Mouse (Mus musculus) heart, embryonic 11.5 days (tissue): ENCODE measurements around the gene Tmem88b. TPM values are rescaled to one million over a fixed set of nuclear protein-coding genes. Genes with fewer than 3 reads are reported as not detected.
"Not testable (repeated sequence)": the region's sequence is repeated elsewhere in the genome, so short reads cannot be mapped to it uniquely, and the experiment has no call there.

Experiments
- ATAC-seq: fragments of 200-750 bp; cut with Nextera tagmentation; replicated peaks from 2 replicates; pipeline ENCODE4 v1.8.0; 2017; ENCODE audit warnings: moderate library complexity; ENCODE audit not compliant: insufficient number of reproducible peaks, low FRiP score, low TSS enrichment
- H3K27ac ChIP-seq: fragments of 300-500 bp; sonication (generic); 2 replicates; pipeline ENCODE4 v1.5.1; 2014; ENCODE audit warnings: mild to moderate bottlenecking, low read depth, low read length
- H3K27me3 ChIP-seq: fragments of 300-500 bp; sonication (generic); 2 replicates; pipeline ENCODE4 v1.6.1; 2014; ENCODE audit warnings: mild to moderate bottlenecking, low read length, mixed read lengths; ENCODE audit not compliant: control insufficient read depth, insufficient read depth
- H3K36me3 ChIP-seq: fragments of 300-500 bp; sonication (generic); 2 replicates; pipeline ENCODE4 v1.6.1; 2014; ENCODE audit warnings: mild to moderate bottlenecking, low read length, moderate library complexity, mixed read lengths; ENCODE audit not compliant: control insufficient read depth, insufficient read depth
- H3K4me1 ChIP-seq: fragments of 300-500 bp; sonication (generic); 2 replicates; pipeline ENCODE4 v1.6.1; 2014; ENCODE audit warnings: low read length; ENCODE audit not compliant: control insufficient read depth, insufficient read depth
- H3K4me2 ChIP-seq: fragments of 300-500 bp; sonication (generic); 2 replicates; pipeline ENCODE4 v1.6.1; 2014; ENCODE audit warnings: mild to moderate bottlenecking, moderate library complexity
- H3K4me3 ChIP-seq: fragments of 300-500 bp; sonication (generic); 2 replicates; pipeline ENCODE4 v1.5.1; 2014; ENCODE audit warnings: low read depth, low read length
- H3K9ac ChIP-seq: fragments of 300-500 bp; sonication (generic); 2 replicates; pipeline ENCODE4 v1.6.1; 2014; ENCODE audit warnings: mild to moderate bottlenecking, low read depth, low read length, moderate library complexity
- H3K9me3 ChIP-seq: fragments of 300-500 bp; sonication (generic); replicated peaks from 2 replicates; pipeline ENCODE4 v1.6.1; 2016; ENCODE audit warnings: low read length; ENCODE audit not compliant: control insufficient read depth
- WGBS: fragments of 180-500 bp; shearing (Covaris S2); extraction: QIAGEN DNeasy Blood & Tissue Kit; methylation state at CpG from one replicate; pipeline ENCODE4 v1.1.7; 2014; ENCODE audit not compliant: insufficient replicate concordance; 5-methylcytosine and 5-hydroxymethylcytosine counted together
- polyA plus RNA-seq: library from polyadenylated mRNA; unstranded; fragments of >200 nt; fragmentation: Nextera tagmentation; extraction: Ambion mirVana; gene quantifications from 2 replicates; pipeline ENCODE4 v1.2.1, GENCODE M21; 2014

The Tmem88b gene
- polyA plus RNA-seq, 1 experiment from 2014 or later = 3.2 TPM

- H3K9me3 ChIP-seq = not testable (repeated sequence)
- WGBS = 85% methylated on average over 10 of the region's 10 CpGs
- H3K36me3 ChIP-seq = peaks cover 29% of the 10 kb centered on the region
These were observed 45.0 kb downstream of the Tmem88b start for GRCm38 (mm10) chr4:155740681-155741080.

DNA sequence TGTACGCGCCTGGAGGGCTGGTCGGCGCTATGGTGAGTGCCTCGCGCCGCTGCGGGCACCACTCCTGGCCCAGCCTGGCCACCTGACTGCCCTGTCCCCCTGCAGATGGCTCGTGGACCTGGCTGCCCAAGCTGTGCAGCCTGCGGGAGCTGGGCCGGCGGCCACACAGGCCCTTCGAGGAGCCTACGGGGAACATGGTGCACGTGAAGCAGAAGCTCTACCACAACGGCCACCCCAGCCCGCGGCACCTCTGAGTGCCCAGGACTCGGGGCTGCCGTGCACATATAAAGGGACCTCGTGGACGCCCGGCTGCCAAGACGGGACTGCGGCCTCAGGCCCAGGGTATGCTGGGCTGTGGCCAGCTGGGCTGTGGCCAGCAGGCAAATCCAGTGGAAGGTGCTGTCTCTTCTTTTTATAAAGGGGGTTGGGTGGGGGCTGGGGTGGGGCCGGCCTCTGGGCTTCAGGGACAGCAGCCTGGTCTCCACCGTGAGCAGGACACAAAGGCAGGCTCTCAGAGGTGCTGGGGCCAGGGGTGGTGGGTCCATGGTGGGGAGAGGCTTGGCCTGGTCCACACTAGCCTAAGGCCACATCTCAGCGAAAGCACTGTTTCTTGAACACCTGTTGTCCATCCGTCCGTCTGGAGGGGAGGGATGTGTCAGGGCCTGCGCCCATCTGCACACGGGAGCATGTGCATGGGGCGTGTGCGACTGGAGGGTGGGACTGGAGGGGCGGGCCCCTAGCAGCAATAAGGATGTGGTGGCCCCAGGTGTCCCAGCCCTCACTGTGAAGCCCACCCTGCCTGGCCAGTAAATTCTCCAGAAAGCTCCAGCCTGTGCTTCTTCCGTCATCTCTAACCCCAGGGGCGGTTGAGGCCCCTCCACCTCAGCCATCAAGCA is 45.7 kb downstream of the Tmem88b start:
- no peak for ATAC-seq
- H3K4me2 ChIP-seq = no peak overlapping the region

More at GRCm38 (mm10) chr4:155740681-155741080, 45.0 kb downstream of the Tmem88b start:
- not testable (repeated sequence) for H3K27ac ChIP-seq, H3K27me3 ChIP-seq, ATAC-seq, H3K4me3 ChIP-seq, H3K4me1 ChIP-seq, H3K4me2 ChIP-seq, H3K9ac ChIP-seq

DNA sequence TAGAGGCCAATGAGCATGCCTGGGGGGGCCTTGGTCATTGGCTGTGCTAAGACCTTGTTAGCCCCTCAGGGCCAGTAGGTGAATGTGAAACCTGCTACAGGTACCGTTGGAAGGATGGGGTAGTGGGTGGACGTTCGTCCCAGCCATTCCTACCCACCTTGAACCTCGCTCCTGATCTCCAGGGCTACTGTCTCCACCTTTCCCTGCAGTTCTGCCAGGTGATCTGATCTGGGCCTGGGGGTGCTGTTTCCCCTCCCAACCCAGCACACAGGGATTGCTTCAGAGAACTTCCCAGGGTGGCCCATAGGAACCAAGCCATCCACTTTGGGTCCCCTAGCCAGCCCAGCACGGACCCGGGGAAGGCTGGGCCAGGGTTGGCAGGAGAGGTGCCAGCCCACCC is 46.5 kb downstream of the Tmem88b start:
- Histone ChIP-seq H3K4me1 (peaks cover 10% of the 10 kb centered on the region), H3K4me2 (no peak overlapping the region), H3K27ac (no peak overlapping the region), H3K36me3 (peaks cover 25% of the 10 kb centered on the region), H3K9ac (no peak overlapping the region), H3K27me3 (no peaks in the 10 kb centered on the region), H3K9me3 (no peaks in the 10 kb centered on the region), H3K4me3 (no peak overlapping the region)
- WGBS = 72% methylated on average over 6 of the region's 6 CpGs
- no peak for ATAC-seq

More for the DNA sequence above, 45.7 kb downstream of the Tmem88b start:
- Histone ChIP-seq H3K9me3 (no peaks in the 10 kb centered on the region), H3K4me1 (peaks cover 10% of the 10 kb centered on the region), H3K9ac (no peak overlapping the region), H3K4me3 (no peak overlapping the region), H3K36me3 (peaks cover 25% of the 10 kb centered on the region), H3K27ac (no peak overlapping the region), H3K27me3 (no peaks in the 10 kb centered on the region)
- WGBS = 81% methylated on average over 37 of the region's 37 CpGs

GRCm38 (mm10) chr4:155738262-155738661 is 47.4 kb downstream of the Tmem88b start:
- no peaks in the 10 kb centered on the region for H3K27me3 ChIP-seq
- 54% methylated on average over 8 of the region's 8 CpGs for WGBS
- peaks cover 15% of the 10 kb centered on the region for H3K4me1 ChIP-seq
- H3K4me2 ChIP-seq = no peak overlapping the region
- no peak for ATAC-seq
- no peaks in the 10 kb centered on the region for H3K9me3 ChIP-seq
- no peak overlapping the region for H3K27ac ChIP-seq
- no peak overlapping the region for H3K4me3 ChIP-seq
- peaks cover 23% of the 10 kb centered on the region for H3K36me3 ChIP-seq
- H3K9ac ChIP-seq = no peak overlapping the region

GRCm38 (mm10) chr4:155736421-155736820 is 49.3 kb downstream of the Tmem88b start:
- Histone ChIP-seq H3K27ac (no peak overlapping the region), H3K4me1 (peaks cover 15% of the 10 kb centered on the region), H3K4me2 (no peak overlapping the region; the same call in 1 of the 2 replicates), H3K9me3 (no peaks in the 10 kb centered on the region), H3K9ac (no peak overlapping the region), H3K4me3 (peak overlapping the region; percentile 83; the same call in 1 of the 2 replicates), H3K27me3 (no peaks in the 10 kb centered on the region), H3K36me3 (peaks cover 17% of the 10 kb centered on the region)
- no peak for ATAC-seq
- WGBS = 85% methylated on average over 5 of the region's 5 CpGs

DNA sequence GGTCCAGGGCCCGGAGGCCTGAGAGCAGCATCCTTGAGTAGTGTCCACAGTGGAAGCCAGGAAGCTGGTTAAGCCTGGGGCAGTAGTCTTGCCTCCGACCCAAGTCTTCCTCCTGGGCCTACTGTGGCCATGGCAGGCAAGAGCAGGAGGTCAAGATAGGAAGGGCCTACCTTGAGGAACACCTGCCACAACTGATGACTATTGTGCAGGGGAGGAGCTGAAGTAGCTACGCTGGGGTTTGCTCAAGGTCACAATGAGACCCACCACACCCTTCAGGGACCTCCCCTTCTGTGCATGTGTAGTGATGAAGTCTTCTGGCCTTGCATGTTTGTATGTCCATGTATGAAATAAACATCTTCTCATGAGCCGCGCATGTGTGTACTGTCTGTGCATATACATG is 49.9 kb downstream of the Tmem88b start:
- Histone ChIP-seq H3K36me3 (peaks cover 12% of the 10 kb centered on the region), H3K27ac (no peak overlapping the region), H3K9me3 (no peaks in the 10 kb centered on the region), H3K4me3 (peak overlapping the region; percentile 83), H3K4me2 (peak overlapping the region; percentile 96), H3K4me1 (peaks cover 15% of the 10 kb centered on the region), H3K9ac (peak overlapping the region; percentile 82), H3K27me3 (no peaks in the 10 kb centered on the region)
- ATAC-seq = no peak
- WGBS = 68% methylated on average over 5 of the region's 5 CpGs

DNA sequence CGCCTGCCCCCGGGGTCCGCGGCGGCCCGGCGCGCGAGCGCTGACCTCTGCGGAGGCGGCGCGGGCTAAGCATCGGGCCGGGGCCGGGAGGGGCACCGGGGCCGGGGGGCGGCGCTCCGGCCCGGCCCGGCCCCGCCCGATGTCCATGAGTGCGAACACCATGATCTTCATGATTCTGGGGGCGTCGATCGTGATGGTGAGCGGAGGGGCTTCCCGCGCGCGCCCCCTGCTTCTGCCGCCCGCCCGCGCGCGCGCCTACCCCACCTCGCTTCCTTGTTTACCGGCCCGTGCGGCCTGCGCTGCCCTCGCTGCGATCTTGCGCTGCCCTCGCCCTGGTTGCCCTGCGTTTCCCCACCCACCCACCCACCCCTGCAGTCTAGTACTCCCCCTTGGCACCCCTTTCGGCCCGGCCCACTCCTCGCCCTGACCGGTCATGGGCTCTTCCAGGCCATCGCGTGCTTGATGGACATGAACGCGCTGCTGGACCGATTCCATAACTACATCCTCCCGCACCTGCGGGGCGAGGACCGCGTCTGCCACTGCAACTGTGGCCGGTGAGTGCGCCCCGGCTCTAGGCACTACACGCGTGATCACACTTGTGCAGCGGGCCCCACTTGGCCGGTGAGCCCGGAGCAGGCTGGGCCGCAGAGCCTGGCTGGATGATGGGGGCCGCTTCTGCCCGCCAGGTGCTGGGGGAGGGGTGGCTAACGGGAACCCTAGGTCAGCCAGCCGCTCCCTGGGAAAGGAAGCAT is 50.5 kb downstream of the Tmem88b start:
- under 1% methylated on average over 54 of the region's 79 CpGs for WGBS
- Histone ChIP-seq H3K9ac (peak overlapping the region; percentile 82), H3K27ac (peak overlapping the region; percentile 80), H3K4me1 (peaks cover 15% of the 10 kb centered on the region), H3K36me3 (peaks cover 5% of the 10 kb centered on the region), H3K4me3 (peak overlapping the region; percentile 83), H3K9me3 (no peaks in the 10 kb centered on the region), H3K27me3 (no peaks in the 10 kb centered on the region), H3K4me2 (peak overlapping the region; percentile 96)
- ATAC-seq = peak; percentile 71

- ATAC-seq = peak; percentile 84
- Histone ChIP-seq H3K9ac (peak within 1 kb of the TSS; percentile 82), H3K36me3 (0 out of 2 replicates have a peak, but pooled peaks cover 3% of the 10 kb centered on the region), H3K4me3 (peak within 1 kb of the TSS; percentile 83), H3K27ac (peak within 1 kb of the TSS; percentile 80), H3K9me3 (no peaks in the 10 kb centered on the region), H3K4me1 (peaks cover 15% of the 10 kb centered on the region), H3K4me2 (peak within 1 kb of the TSS; percentile 96), H3K27me3 (no peaks in the 10 kb centered on the region)
- WGBS = 0% methylated on average over 30 of the region's 35 CpGs
These were observed 51.2 kb downstream of the Tmem88b start, which contains the start of gene Tmem240 for GRCm38 (mm10) chr4:155734350-155734941. TSS of gene Tmem240 (plus strand) at chr4:155734800.
